Mouse (Mus musculus) ovary, postnatal 10 days (tissue): ENCODE measurements around the gene Stk39.
"Not testable (repeated sequence)": the region's sequence is repeated elsewhere in the genome, so short reads cannot be mapped to it uniquely, and the experiment has no call there.

ENCODE experiments used
- DNase-seq: peaks from one replicate; pipeline ENCODE4 v3.0.0; 2022; ENCODE audit warnings: low spot score

The Stk39 gene

DNA sequence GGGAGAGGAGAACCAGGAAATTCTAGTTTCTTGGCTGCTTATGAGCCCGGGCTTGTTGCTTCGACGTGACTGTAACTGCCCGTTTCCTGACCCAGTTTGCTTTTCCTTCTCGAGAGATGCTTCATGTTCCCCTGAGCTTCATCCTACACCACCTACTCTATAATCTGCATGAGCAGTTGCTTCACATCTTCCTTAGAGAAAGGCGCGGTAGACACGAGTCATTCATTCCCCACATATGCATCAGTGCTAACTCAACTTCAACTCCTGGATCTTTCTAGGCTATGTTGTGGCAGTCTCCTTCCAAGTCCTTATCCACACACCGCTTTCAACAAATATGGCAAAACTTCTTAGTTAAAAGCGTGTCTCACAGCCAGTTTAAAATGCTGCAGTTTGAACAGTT, 184.0 kb downstream of the Stk39 start:
- no peak for DNase-seq

DNA sequence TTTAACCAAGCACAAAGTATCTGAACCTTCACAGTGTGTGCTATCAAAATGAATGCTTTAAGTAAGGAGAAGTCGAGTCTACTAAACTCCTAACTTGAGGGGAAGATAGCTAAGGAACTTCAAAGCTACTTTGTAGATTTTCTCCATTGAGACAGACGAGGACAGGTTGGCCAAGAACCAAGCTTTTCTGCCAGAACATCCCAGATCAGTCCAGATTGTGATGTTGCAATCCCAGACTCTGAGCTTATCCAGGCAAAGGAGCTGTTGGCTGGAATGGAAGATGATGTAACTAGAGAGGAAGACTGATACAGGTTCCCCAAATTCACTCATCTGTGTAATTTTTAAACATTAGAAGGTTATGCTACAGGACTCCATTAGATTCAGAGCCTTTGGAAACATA, 187.7 kb downstream of the Stk39 start:
- DNase-seq: no peak

- DNase-seq: no peak
Measured at GRCm38 (mm10) chr2:68283021-68283548, 189.0 kb downstream of the Stk39 start.

DNA sequence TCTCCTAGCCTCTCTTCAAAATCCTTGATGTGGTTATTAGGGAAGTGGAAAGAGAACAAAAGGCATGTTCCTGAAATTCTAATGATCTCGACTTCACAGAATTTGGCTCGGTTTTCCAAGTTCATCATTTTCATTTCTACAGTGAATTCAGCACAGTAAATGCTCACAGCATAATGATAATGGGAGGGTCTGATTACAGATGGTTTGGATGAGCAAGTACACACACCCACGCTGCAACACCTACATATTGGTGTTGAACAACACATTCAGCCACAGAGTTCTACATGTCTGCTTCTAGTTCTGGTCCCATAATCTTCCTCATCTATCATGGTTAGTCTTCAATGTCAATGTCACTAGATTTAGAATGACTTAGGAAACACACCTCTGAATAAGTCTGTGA, 190.5 kb downstream of the Stk39 start:
- no peak for DNase-seq

DNA sequence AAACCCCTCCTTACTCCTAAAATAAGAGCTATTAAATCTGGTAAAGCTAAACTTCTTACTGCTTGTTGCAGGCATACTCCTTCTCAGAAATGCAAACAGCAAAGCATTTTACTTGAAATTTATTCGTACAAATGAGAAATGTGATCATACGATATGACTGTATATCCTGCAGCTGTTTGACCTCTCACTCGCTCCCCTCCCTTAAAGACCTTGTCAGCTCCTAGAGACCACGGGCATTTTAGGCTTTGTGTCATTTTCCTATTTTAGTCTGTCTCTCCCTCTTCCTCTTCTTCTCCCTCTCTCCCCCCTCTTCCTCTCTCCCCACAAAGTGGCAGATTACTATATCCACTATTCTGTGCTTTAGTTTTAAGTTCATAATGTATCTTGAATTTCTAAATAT, 200.8 kb downstream of the Stk39 start:
- no peak for DNase-seq

DNA sequence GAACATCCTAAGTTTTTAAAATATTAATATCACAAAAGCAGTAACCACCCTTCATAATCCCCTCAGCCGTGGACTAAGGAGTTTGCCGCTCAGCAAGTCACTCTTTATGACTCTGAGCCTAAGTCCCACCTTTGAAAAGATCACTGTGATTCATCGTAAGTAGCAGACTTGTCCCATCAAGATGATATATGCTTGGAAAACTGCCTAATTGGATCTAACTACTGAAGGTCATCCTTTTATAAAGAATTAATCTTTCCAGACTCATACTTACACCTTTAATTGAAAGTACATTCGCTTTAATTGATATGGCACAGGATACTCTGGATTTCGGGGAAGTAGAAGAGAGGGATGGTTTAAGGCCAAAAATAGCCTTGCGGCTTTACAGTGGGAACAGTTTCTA, 201.2 kb downstream of the Stk39 start:
- no peak for DNase-seq

DNA sequence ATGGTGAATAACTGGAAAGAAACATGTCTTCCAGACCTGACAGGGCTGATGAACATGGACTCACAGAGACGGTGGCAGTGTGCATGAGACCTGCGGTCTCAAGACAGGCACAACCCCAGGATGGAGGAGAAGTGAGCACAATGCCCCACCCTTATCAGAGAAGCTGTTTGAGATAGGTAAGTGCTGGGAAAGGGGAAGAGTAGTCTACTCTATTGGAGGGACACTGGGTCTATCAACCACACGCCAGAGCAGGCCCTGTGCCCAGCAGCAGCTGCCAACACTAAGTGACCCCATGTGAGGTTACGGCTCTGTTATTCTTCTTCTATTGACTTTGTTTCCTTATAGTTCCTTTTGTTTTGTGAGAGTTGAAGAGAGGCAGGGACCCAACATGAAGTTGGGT, 202.4 kb downstream of the Stk39 start:
- DNase-seq: no peak

- no peak for DNase-seq
Measured at GRCm38 (mm10) chr2:68264826-68265225, 207.2 kb downstream of the Stk39 start.

DNA sequence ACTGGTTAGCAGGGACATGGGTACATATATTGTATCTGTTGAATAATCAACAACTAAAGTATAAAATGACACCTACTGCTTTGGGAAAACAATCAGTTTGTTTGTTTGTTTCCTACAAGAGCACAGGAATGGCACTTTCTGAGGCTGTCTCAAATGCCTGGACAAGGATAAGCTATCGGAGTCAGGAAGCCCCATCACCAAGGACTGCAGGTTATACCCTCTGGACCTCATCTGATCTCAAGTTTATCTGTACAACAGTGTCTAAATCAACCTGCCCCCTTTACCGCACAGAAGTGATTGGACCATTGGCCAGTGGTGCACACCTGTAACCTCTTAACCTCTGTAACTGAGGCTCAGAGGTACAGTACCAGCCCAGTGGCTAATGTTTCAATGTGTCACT, 211.2 kb downstream of the Stk39 start:
- DNase-seq: no peak

- DNase-seq: no peak
Measured at GRCm38 (mm10) chr2:68257571-68257970, 214.5 kb downstream of the Stk39 start.

DNA sequence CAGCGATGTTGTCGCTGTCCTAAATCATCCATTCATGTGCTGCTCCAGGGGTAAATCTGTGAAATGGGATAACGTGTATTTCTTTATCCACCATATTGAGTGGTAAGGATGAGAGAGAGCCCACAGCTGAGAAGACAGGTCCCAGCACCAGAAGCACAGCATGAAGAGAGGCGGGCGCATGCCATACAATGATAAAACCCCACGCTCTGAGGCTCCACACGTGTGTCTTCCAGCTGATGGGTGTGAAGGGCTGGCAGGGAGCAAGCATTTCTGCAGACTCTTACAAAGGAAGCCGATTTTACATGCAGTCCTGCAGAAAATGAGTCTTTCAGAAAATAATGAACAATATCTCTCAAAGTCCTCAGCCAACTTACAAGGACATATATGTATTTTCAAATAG, 215.6 kb downstream of the Stk39 start:
- DNase-seq: no peak

DNA sequence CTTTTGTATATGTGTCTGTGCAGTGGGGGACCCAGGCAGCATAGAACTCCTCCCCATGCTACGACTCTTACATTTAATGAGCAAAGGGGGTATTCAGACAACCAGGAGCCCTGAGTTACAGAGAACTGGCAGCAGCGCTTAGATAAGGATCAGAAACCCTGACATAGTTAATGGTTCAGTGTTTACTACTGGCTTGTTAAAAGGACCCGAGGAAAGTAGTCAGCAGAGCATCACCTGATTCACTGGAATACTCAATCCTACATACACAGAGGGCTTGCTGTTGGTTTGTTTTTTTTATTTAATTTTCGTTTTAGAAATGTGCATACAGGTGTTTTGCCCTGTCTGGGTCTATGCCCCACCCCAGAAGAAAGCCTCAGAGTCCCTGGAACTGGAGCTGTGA, 217.3 kb downstream of the Stk39 start:
- no peak for DNase-seq

GRCm38 (mm10) chr2:68253222-68253621, 218.8 kb downstream of the Stk39 start:
- DNase-seq: no peak

GRCm38 (mm10) chr2:68252048-68252758, 219.9 kb downstream of the Stk39 start:
- DNase-seq: no peak

- no peak for DNase-seq
Measured at GRCm38 (mm10) chr2:68250897-68251296, 221.2 kb downstream of the Stk39 start.

GRCm38 (mm10) chr2:68249855-68250424, 222.1 kb downstream of the Stk39 start:
- DNase-seq: no peak

GRCm38 (mm10) chr2:68246284-68246683, 225.8 kb downstream of the Stk39 start:
- no peak for DNase-seq

- DNase-seq: no peak
Measured at GRCm38 (mm10) chr2:68244556-68244955, 227.5 kb downstream of the Stk39 start.

DNA sequence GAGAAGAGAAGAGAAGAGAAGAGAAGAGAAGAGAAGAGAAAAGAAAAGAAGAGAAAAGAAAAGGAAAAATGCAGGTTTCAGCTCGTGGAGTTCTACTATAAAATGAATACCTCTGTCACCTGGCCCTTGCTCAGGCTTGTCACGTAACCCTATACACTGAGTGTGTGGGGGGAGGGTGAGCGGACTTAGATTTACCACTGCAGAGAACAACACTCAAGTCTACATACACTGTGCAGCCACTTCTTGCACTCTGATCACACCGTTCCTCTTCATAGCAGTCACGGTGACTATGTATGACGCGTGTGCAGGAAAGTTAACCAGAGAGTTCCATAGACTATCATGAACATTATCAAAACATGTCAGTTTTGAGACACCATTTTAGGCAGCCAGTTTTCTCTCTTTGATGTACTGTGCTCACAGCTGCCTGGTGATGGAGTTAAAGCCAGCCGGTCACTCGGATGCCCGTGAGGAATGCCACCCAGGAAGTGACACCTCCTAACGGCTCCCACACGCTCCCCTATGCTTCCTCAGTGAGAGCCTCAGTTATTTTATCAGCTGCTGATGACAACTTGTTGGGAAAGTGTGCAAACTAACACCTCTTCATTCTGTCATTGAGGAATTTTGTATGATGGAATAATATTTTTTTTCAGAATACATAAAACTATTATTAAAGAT, 228.1 kb downstream of the Stk39 start:
- DNase-seq: no peak

GRCm38 (mm10) chr2:68243273-68243672, 228.8 kb downstream of the Stk39 start:
- DNase-seq: no peak

- DNase-seq: no peak
Measured at GRCm38 (mm10) chr2:68242069-68242468, 230.0 kb downstream of the Stk39 start.

DNA sequence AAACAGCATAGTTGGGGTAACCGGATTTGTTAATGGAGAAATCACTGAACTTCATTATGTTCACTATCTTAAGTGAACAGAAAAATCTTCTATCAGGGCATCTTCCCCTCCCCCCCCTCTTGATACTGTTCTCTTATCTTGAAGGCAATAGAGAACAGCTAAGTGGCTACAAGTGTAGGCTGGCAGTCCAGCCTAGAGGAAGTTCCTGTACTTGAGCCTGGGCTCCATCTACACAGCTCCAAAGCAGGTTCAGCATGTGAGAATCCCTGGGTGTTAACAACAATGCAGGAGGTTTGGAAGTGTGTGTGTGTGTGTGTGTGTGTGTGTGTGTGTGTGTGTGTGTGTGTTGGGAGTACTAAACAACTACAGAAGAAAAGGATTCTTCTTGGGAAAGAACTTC, 230.4 kb downstream of the Stk39 start:
- DNase-seq: no peak

GRCm38 (mm10) chr2:68239415-68239814, 232.7 kb downstream of the Stk39 start:
- not testable (repeated sequence) for DNase-seq
